Mouse (Mus musculus): Measurements from ENCODE around the gene Tspan32. TPM values are rescaled to one million over a fixed set of nuclear protein-coding genes. Genes with fewer than 3 reads are reported as not detected.

Gene Tspan32
- total RNA-seq, 2 experiments from 2014 or later = 0.44 TPM; not detected in 1

GRCm38 (mm10) chr7:143031816-143032215, 27.0 kb downstream of the Tspan32 start:
- DNase-seq (ENCODE audit: low spot score in 2 of 2) = no peak

- peak; percentile 33 to 46 for DNase-seq (ENCODE audit: low spot score in 2 of 2)
Observed at GRCm38 (mm10) chr7:143033581-143033980, 28.7 kb downstream of the Tspan32 start.

GRCm38 (mm10) chr7:143034112-143034511, 29.3 kb downstream of the Tspan32 start:
- no peak for DNase-seq (ENCODE audit: low spot score in 2 of 2)

- no peak for DNase-seq (ENCODE audit: low spot score in 2 of 2)
Observed at GRCm38 (mm10) chr7:143034519-143035450, 29.9 kb downstream of the Tspan32 start.

- no peak for DNase-seq (ENCODE audit: low spot score in 2 of 2)
Observed at GRCm38 (mm10) chr7:143036787-143037186, 31.9 kb downstream of the Tspan32 start.

GRCm38 (mm10) chr7:143037306-143037705, 32.5 kb downstream of the Tspan32 start:
- no peak for DNase-seq (ENCODE audit: low spot score in 2 of 2)

GRCm38 (mm10) chr7:143038174-143038931, 33.5 kb downstream of the Tspan32 start:
- no peak for DNase-seq (ENCODE audit: low spot score in 2 of 2)

- no peak for DNase-seq (ENCODE audit: low spot score in 2 of 2)
Observed at GRCm38 (mm10) chr7:143040561-143040960, 35.7 kb downstream of the Tspan32 start.

GRCm38 (mm10) chr7:143041138-143041822, 36.4 kb downstream of the Tspan32 start:
- DNase-seq (ENCODE audit: low spot score in 2 of 2) = no peak

GRCm38 (mm10) chr7:143042089-143042488, 37.2 kb downstream of the Tspan32 start:
- DNase-seq (ENCODE audit: low spot score in 2 of 2) = no peak

- DNase-seq (ENCODE audit: low spot score in 2 of 2) = no peak
Observed at GRCm38 (mm10) chr7:143042897-143043300, 38.1 kb downstream of the Tspan32 start.

- no peak for DNase-seq (ENCODE audit: low spot score in 2 of 2)
Observed at GRCm38 (mm10) chr7:143044049-143044825, 39.4 kb downstream of the Tspan32 start.

GRCm38 (mm10) chr7:143044826-143045206, 40.0 kb downstream of the Tspan32 start:
- DNase-seq (ENCODE audit: low spot score in 2 of 2) = no peak

GRCm38 (mm10) chr7:143046358-143046757, 41.5 kb downstream of the Tspan32 start:
- no peak for DNase-seq (ENCODE audit: low spot score in 2 of 2)

- DNase-seq (ENCODE audit: low spot score in 2 of 2) = no peak
Observed at GRCm38 (mm10) chr7:143049331-143049730, 44.5 kb downstream of the Tspan32 start.

GRCm38 (mm10) chr7:143049841-143050816, 45.3 kb downstream of the Tspan32 start:
- no peak for DNase-seq (ENCODE audit: low spot score in 2 of 2)

- DNase-seq (ENCODE audit: low spot score in 2 of 2) = no peak
Observed at GRCm38 (mm10) chr7:143051316-143051715, 46.5 kb downstream of the Tspan32 start.

- DNase-seq (ENCODE audit: low spot score in 2 of 2) = peak; percentile 73 to 81
Observed at GRCm38 (mm10) chr7:143052626-143053007, 47.8 kb downstream of the Tspan32 start, which contains the start of gene Cd81. Gene Cd81 (plus strand): TSS chr7:143052739.
